Mouse (Mus musculus): Measurements from ENCODE around the gene Dach1.

Gene Dach1

DNA sequence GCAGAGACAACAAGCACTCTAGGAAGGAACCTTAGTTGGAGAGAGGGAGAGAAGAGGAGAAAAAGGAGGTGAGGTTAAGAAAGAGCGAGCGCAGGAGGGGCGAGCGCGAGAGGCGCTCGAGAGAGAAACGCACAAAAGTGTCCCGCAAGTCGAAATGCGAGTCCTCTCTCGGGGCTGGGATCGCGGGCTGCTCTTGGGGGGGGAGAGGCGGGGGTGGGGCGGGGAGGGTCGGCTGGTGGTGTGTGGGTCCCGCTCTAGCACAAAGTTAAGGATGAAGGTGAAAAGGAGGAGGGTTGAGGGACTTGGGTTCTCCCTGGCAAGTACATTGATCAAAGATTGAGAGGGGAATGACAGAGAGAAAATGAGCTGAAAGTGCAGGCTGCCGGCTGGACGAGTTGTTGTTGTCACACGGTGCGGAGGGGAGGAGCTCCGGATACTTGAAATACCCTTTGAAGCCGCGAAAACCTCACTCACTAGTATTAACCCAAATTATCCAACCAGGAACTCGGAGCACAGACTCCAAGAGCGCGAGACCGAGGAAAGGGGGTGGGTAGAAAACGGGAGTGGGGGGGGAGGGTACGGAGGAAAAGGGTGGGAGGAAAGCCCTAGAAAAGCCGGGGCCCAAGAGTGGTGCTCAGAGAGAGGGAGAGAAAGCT is at the start of gene Dach1:
Gene Dach1, minus strand, starts transcription at position 345 of the 656 bp plus-strand sequence.
- no peak for DNase-seq

DNA sequence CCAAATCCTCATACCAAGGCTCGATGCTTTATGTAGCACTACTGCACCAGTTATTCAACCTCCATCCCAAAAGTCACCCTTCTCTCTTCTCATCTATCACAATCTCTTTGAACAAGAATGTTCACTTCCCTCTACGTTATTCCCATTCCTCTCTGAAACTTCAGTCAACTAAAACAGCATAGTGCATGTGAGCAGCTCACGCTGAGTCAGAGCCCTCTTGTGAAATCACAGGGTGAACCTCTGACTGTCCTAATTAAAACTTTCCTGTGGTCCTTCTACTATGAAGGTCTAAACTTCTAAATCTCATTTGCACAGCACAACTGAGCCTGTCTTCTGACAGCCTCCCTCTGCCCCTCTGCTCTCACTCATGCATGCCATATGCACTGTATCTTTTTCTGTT is 30.5 kb upstream of the Dach1 start:
- DNase-seq, result no peak

DNA sequence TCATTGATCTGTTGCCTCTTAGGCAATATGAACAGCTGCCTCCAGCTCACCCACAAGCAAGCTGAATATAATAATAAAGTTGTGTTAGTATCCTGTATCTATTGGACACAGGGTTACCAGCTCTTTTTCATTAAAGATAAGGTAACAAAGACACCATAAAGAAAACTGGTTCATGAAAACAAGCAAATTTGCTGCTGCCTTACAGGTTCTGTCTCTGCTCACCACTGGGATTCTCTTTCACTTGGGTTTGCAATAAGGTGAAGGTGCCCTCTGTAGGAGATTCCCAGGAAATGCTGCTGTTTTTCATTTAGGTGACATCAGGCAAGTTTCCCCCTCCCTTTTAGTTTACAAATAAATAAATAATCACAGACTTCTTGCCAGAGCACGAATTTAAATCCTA is 12.0 kb upstream of the Dach1 start:
- no peak for DNase-seq

DNA sequence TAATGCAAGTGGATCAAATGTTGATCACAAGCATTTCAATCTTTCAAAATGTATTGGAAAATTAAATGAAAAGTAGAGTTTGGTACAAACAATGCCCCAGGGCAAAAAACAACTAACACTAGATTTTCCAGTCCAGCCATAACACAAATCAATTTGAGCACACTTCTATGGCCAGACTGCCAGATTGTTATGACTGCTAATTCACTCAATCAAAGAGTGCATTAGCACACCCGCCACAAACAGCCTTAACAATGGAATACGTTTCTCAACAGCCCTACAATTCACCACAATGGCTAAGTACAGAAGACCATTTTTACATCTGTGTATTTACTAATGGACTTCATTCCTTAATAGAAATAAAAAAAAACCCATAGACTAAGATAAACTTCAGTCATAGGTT is 4.3 kb upstream of the Dach1 start:
- DNase-seq, result no peak

DNA sequence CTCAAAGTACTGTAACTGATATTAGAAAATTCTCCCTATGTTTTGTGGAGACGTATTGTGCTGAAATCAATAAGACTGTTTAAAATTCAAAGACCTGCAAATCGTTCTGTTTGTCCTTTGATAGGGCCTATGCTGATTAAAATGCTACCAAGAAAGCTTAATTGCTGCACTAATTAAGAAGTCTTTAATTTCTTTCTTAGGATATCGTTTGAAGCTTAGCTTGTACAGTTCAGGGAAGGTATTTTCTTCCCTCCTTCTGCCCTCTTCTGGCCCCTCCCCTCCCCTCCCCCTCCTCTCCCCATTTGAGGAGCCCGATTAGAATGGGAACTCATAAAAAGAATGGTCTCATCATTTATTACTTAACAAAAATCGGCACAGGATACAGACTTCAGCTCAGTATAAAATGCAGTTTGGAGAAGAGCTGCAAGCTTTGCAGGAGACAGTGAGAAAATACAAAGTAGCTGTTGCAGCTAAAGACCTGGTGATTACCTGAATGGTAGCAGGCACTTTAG is 2.9 kb upstream of the Dach1 start:
- DNase-seq, result no peak

DNA sequence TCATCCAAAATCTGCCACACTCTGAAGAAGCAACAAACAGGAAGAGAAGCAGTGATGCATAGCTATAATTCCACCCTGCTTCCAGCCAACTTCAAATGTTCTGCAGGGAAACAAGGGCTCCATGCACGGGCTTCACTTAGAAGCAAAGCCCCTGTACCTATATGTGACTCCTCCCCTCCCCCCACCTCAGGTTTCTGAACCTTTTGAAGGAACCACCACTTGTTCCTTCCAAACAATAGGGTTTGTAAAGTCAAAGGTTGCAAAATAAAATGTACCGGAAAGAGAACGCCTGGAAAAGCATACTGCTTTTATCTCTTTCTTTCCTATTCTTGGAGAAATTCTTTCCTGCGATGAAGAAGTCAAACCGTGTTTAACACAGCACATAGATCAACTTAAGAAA is 2.3 kb upstream of the Dach1 start:
- no peak for DNase-seq

DNA sequence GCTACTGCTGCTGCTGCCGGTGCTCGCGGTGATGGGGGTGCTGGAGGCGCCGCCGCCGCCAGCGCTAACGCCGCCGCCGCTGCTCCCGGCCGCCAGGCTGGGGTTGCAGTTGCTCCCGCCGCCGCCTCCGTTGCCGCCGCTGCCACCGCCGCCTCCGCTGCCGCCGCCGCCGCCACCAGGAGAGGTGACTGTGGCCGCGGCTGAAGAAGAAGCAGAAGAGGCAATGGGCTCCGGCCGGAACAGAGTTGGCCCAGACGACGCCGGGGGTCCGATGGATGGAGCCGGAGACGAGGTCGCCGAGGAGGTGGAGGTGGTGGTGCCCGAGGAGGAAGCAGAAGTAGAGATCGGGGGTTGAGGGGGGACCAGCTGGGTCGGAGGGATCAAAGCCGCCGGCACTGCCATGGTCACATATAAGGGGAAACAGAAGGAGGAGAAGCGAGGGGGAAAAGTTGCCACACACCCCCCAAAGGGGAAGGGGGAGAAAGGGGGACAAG is 610 bp downstream of the Dach1 start:
- DNase-seq, result peak in 1 of 2 experiments; percentile 4

DNA sequence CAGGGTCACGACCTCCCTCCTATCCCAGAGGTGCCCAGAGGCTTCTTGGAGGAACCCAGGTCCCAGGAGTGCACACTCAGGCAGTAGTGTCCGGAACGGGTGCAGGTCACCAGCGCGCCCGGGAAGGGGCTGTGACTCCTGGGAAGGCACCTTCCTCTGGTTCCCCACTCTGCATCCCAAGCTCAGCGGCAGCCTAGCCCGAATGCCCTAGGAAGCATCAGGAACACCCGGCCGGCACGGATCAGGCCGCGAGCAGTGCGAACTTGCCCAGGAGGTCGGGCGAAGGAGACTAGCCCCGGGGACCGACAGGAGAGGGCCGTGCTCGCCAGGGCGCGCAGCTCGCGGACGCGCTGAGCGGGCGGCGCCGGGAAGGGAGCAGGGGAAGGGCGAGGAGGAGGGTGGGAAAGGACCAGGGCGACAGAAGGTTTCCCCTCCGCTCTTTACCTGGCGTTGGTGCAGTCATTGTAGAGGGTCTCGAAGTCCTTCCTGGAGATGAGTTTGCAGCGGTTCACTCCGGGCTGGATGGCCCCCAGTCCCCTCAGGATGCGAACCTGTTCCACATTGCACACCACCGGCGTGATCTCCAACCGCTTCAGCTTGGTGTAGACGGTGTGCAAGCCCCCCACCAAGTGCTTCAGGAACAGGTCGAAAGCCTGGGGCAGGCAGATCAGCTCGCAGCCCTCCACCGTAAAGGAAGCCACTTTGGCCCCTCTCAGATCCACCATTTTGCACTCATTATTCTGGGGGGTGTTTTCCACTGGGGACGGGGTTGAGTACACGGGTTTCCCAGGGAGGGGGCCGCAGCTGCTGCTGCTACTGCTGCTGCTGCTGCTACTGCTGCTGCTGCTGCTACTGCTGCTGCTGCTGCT is 1.3 kb downstream of the Dach1 start:
- DNase-seq, result peak in 1 of 2 experiments; percentile 4

DNA sequence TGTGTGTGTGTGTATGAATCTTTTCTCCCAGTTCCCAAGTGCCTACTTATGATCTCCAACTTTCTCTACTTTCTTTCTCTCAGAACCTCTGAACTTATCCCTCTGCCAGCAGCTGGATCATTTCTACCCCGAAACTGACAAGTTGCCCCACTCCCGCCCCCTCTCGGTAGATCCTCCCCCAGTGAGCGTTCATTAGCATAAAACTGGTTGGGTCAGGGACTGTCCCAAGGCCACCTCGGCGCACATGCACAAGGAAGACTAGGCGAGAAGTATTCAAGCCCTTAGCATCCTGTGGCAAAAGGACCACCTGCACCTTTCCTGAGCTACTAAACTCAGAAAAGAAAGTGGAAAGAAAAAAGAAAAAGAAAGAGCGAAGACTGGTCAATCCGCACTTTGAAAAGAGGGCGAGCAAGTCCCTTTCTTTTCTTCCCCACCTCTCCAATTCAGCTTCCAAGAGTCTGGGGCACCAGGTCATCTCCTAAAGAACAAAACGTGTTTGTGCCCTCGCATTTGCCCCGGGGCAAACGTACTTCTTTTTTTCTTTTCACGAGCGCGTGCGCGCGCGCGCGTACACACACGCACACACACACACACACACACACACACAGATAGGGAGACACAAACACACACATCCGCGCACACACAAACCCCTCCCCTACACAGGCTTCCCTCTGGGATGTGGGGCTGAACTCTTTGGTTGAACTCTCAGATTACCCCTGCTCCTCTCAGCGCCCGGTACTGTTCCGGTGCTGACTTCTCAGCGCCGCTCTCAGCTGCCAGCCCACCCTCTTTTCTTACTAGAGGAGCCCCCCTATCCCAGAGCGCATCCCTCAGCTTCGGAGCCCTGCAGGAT is 2.2 kb downstream of the Dach1 start:
- DNase-seq, result peak in 1 of 2 experiments; percentile 3

DNA sequence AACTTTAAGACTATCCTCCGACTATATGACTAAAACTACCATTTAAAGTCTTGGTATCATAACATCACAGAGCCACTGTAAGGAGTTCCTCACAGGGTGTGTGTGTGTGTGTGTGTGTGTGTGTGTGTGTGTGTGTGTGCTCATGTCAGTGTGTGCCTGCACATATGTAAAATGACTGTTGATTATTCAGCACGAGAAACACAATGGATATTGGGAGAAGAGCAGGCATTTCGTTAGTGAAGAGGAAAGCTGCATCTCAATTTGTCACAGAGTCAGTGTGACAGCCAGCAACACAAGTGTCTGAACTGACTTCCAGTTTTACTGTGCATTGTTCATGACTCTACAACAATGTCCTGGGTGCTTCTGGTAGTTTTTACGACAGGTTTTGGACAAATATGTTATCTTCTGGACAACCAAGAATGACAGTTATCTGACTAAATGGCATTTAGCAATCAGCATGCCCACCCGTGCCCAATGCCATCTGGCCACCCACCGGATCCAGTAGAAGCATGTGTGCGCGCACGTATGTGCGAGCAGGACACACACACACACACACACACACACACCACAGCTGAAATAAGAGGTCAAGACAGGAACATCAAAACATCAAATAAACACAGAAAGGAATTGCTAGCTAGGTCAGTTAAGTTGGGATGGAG is 3.1 kb downstream of the Dach1 start:
- no peak for DNase-seq

DNA sequence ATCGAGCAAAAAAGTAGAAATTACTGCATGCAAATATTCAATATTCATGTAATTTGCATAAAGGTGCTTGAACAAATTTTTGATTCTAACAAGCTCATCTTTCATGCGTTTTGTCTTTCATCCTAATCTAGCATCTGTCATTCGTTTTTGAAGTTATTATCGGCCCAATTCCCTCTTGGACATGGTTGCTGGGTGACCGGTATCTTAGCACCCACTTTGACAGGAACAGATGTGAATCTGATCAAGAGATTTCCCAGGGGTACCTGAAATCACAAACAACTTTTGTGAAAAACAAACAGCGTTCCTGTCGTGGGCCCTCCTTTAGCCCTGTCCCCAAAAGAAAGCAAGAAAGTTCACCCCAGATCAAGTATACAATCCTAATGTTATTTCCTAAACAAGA is 12.8 kb downstream of the Dach1 start:
- no peak for DNase-seq

DNA sequence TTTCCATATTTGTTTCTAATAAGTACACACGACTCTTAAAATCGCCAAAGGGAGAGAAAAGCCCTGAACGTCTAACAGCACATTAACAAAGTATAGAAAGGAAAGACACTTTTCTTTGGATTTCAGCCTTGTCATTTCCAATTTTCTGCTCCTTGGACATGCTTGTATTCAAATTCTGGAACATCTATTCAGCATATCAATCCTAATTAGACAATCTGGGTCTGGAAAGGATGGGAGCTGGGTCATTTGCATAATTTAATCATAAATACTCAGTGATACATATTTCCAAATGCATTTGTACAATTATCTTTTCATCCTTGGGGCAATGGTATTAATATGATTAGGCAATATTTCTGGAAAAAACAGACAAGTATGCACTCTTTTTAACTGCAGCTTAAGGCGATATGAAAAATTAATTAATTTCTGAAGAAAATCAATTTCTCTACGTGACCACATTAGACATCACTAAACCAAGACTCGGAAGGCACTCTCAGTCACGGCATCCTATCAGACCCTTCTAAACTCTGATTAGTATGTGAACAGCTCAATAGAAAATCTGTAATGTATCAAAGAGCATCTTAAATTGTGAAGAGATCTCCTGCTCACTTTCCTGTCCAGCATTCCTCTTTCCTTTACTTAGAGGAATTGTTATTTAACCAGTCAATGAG is 13.7 kb downstream of the Dach1 start:
- no peak for DNase-seq

DNA sequence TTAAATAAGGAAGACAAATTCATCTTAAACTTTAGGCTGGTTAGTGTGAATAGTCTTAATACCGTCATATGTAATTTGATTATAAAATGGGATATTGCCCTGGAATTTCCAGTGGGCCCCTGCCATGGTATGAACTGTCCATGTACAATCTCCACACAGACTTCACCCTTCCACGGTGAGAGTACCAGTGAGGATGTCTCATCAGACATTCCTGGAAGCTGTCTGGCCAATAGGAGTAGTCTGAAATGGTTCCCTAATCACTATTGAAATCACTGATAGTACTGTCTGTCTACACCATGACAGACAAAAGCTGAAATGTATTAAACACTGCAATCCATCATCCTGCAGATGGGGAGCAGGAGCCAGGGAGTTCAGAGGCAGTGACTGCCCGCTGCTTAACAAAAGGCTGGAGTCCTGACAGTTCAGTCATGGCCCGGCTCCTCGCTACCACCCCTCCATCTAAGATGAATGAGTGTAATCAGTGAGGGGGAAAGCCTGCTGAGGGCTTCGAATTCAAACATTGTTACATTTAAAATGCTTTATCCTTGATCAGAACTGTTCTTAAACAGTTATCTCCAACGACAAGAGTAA is 14.6 kb downstream of the Dach1 start:
- DNase-seq, result no peak

DNA sequence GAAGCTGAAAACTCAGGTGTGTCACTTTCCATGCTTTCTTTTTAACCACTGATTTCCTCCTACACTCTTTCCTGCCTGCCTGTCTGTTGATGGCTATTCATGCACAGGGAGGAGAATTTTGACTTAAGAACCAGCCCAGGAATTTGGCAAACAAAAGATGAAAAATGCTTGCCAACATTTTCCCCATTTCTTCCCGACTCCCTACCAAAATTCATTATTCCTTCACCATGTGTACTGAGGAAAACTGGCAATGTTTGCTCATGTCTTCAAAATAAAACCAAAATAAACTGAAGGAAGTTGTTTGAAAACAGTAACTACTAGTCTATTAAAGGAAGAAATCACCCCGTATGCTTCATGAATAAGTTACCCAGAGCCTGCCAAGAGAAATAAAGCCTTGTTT is 27.8 kb downstream of the Dach1 start:
- no peak for DNase-seq

DNA sequence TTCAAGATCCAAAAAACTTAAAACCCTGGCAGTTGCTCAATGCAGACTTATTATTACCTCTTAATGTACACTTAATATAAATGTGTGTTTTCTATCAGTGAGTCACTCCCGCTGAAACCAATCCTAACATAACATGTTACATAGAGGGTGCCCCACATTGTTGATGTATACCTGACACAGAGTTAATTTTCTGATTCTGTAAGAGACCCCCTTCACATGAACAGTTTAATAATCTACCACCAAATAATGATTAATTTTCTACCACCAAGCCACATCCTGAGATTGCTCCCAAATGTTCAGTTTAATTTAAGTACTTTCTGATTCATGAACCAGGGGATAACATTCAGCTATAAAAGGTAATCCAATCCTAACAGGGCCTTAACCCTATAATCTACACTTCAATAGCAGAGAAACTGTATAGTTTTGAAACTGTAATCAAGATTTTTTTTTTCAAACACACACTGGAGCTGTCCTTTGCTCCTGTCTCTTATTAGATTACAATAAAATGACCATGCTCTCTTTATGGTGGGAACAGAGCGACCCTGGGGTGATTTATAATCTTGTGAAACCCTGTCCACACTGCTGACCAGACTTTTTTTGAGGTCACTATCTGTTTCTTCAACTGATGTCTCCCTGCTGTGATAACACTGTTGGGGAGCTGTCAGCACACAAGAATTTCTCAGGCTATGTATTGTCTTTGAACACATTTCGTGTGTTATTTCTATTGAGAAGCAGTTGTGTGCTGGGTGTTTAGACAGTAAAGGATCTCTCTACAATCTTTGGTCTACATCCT is 30.5 kb downstream of the Dach1 start:
- DNase-seq, result no peak

DNA sequence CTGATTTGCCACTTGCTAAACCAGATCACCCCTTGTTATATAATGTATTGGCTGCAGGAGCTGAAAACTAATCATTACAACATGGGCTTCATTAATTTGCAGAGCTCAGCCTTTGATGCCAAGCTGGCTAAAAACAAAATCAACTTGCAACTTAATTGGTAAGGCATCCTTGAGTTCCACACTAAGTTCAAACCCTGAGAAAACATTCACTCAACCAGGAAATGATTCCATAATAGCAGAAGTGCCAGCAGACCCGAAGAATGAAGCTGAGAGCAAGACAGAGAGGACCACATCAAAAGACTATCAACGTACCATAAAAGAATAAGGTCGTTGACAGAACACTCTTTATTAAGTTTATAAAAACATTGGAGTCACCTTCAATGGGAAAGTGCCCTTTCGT is 35.0 kb downstream of the Dach1 start:
- DNase-seq, result no peak

DNA sequence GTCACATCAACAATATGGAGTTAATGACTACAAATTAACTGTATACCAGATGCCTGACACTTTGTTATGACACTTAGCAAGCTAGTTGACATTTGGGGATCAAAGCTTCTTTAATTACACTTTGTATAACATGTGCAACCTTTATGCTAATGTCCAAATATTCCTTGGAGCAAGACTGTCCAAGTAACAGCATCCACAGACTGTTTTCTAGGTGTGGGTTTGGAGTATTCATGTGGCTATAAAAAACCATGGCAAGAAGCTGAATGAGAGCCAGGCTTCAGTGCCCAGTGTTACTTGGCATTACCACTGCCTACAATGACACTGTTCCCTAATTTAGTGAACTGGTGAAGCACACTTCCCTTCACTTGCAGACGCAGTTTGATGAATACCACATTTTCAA is 46.5 kb downstream of the Dach1 start:
- DNase-seq, result no peak

DNA sequence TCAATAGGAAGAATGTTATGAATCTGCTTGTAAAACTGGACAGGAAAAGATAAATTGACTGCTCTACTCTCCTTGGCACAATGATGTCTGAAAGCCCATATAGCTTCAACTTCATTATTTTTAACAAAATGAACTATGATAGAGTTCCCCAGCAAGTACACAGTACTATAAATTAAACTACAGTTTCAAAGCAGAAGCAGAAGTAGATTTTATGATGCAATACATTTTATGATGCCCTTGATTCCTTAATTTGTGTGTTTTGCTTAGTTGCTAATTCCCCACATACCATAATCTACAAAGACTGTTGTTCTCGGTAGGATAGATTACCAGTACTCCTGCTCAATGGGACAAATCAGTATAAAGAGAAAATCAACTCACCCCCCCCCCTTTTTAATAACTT is 52.9 kb downstream of the Dach1 start:
- DNase-seq, result no peak

DNA sequence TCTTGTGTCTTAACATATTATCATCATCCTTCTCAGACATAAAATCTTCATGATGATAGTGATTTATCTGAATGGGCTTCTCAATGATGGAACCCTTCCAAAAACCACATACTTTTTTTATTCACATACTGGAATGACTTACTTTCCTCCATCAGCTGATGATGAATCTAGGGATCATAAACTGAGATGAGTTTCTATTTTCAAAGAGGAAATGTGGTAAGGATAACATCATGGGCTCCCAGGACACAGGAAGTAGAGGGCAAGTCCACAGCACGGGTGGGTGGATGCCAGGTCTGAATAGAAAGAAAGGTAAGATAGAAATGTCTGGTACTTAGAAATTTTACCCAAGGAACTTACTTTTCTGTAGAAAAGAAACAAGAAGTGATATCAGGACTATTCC is 56.5 kb downstream of the Dach1 start:
- DNase-seq, result no peak

DNA sequence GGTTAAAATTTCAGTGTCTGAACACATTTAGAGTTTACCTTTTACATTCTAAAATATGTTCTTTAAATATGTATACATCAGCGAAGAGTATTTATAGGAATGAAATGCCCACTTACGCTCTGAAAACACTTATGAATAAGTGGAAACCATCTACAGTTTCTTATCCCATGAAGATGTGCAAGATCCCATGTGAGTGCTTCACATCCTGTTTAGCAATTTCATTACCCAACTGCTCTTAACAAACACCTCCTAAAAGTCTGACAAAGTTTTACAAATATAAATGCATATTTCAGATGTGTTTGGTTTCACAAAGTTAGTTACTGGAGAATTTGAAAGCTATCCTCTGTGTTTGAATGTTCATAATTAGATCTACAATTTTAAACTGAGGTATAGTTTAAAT is 59.6 kb downstream of the Dach1 start:
- no peak for DNase-seq

DNA sequence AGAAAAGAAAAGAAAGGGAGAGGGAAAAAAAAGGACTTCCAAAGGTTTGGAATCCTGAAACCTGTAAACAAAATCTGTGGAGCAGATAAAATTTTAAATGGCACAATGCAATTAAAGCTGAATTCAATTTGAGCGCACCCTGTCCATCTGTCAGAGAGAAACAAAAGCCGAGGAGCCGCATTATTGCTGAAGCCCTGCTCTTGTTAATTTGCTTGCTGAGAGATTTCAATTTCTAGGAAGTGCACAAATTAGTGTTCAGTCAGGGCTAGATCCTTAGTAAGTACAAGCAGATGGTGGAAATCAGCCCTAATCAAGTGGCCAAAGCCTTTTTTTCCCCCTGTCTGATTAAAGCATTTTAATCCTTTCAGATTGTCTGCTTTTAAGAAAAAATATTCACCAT is 60.8 kb downstream of the Dach1 start:
- no peak for DNase-seq
